Mouse (Mus musculus) thymus, postnatal 0 days (tissue): ENCODE measurements around the gene Klhdc4. TPM values are rescaled to one million over a fixed set of nuclear protein-coding genes. Genes with fewer than 3 reads are reported as not detected.

ENCODE experiments used
- DNase-seq: peaks from one replicate; pipeline ENCODE4 v3.0.0-alpha.2; 2015; ENCODE audit warnings: low spot score
- polyA plus RNA-seq: library from polyadenylated mRNA; unstranded; fragments of >200 nt; fragmentation: Nextera tagmentation; extraction: Ambion mirVana; gene quantifications from 2 replicates; pipeline ENCODE4 v1.2.1, GENCODE M21; 2015

Gene Klhdc4
- polyA plus RNA-seq, 1 experiment from 2014 or later = 31.6 TPM

DNA sequence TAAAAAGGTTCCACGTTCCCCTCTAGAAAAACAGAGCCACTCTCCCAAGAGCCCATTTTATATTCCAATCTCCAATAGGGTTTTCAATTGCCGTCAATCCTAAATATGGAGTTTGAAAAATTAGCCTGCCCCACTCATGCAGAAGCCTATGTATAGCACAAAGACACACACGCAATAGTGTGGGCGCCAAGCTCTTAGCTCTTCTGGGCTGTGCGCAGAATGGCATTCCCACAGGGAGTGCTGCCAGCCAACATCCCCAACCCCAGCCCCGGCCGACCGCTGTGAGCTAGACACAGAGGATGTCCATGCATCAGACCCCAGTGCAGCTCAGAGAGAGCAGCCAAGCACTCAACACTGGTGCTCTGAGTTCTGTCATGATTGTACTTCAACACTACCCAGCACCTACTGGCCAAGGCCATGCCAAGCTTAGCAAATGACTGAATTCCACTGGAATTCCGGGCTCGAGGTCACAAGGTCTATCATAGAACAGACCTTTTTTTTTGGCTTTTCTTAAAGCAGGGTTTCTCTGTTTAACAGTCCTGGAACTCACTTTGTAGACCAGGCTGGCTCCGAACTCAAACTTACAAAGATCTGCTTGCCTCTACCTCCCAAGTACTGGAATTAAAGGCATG is 19.7 kb downstream of the Klhdc4 start:
- DNase-seq = no peak

DNA sequence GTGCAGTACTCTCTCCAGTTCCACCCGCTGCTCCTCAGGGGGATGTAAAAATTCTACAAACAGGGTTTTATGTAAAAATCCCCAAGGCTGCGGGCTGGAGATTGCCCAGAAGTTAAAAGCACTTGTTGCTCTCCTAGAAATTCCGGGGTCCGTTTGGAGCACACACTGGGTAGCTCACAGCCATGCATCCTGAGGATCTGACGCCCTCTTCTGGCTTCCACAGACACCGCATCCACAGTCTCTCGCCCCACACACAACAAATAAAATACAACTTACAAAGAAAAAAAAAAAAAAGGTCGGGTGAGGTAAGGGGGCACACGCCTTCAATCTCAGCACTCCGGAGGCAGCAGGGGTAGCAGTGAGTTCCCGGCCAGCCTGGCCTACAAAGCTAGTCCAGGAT is 21.3 kb downstream of the Klhdc4 start:
- no peak for DNase-seq

DNA sequence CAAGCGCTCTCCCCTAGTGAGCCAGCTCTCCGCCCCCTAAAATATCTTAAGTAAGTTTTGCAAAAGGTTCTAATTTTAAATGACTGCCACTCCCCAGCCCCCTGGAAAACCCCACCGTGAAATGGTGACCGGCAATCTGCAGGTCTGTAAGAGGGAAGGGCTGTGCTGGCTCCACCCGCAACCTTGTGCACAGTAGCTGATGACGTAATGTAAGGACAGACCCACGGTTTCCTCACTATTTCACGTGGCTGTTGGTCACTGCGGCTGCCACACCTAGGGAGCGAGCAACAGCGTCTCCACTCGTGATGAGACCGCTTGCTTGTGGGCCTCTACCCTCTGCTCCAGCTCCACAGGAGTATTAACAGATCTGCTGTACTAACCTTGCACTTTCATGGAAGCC is 23.2 kb downstream of the Klhdc4 start:
- DNase-seq = no peak

DNA sequence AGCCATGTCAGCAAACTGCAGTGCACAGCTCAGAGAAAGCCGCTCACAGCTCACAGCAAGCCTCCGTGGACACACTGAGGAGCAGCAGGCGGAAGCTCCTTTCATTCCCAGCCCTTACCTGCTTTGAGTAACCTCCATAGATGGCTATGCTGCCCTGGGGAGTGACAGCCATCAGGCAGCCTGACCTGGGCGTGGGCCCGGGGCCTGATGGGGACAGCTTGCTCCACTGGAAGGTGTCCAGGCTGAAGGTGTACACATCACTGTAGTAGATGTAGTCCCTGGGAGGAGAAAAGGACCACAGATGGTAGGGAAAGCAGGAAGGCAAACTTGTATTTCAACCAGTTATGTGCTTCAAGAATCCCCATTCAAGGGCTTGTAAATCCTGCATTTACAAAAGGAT is 24.5 kb downstream of the Klhdc4 start:
- DNase-seq = no peak

DNA sequence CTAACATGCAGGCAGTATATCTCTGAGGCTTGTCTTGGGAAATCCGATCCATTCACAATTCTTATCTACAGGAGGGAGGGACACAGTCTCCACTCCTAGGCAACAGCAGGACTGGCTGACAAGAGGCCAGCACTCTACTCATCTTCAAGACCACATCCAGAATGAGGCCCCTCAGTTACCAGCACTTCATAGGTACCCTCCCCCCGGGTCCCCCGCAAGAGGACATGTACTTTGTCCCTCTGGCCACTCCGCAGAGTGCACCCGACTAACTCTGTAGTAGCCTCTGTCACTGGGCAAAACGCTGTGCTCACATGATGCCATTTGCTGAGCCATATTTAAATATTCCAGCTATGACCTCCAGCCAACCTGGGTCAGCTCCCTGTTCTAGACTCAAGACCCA is 31.0 kb downstream of the Klhdc4 start:
- DNase-seq = no peak

DNA sequence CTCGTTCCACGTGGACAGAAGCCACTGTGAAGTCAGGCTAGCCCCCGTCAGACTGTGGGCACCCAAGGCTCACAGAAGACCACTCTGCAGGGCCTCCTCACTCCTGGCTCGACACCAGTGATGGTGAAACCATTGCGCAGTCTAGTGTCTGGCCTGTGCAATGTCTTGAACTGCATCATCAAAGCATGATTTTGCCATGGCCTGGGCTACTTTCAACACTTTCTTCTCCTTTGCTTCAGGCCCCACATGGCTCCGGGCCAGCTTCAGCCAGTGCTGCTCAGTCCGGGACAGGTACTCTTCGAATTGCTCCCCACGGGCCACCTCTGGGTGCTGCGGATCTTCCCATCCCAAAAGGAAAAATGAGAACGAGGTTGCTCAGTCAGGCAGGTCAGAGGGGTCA is 33.0 kb downstream of the Klhdc4 start:
- no peak for DNase-seq

DNA sequence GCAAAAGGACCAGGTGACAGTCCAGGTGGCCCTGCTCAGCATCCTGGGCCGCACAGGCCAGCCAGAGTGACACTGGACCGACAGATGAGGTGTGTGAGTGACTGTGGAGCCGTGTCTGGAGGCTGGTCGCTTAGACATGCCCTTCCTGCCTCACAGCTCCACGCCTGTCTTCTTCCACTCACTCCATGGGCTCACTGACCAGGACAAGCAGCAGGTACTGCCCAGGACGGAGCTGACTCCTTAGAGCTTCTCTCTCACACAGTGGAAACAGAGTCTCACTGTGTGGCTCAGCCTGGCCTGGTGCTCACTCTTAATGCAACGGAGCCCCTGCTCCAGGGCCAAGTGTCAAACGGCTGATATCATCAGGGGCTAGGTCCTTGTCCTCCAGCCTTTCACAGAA is 33.9 kb downstream of the Klhdc4 start:
- no peak for DNase-seq

DNA sequence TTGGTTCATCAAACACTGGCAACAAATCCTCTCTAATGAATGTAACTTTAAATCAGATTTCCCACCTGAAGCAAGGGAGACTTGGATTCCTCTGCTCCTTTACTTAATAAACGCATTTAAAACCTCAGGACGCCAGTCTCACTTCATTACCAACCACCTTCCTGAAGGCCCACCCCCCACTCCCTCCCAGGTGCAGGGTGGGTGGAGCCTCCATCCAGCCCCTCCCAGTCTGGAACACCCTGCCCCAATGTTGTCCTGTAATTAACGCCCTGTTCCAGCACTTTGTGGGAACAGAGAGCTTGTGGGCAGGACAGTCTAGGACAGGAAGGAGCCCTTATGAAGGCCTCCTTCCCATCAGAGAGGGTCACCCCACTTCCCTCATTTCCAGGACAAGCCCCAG is 35.2 kb downstream of the Klhdc4 start:
- no peak for DNase-seq

DNA sequence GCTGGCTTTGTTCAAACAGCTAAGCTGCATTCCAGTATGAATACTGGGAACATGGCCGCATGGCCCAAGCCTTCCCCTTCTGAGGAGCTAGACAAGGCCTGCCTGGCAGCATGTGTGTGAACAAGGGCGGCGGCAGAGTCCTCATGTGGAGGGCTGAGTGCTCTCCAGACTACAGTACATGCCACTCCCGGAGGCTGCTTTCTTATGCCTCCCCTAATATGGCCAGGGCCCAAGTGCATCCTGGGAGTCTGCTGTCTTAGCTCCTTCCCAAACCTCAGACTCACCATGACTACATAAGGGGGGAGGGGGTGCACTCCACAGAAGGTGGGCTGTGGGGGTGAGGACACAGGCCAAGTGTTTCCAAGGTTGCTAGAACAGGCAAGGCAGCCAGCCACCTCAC is 36.7 kb downstream of the Klhdc4 start:
- DNase-seq = no peak

DNA sequence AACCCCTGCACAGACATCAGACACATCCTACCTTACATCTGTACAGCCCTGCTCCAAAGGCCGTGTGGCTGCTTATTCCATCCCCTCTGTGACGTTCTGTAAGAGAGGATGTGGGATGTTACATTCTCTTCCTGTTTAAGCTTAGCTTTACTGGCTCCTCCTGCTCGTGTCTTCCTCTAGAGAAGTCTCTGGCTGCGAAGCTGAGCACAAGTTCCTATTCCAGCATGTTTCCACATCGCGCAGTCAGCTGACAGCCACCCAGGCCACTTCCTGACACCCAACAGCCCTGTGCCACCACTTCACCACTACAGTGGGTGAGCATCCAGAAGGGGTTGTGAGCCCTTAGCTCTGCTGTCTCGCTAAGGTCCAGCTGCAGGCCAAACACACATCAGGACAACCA is 37.2 kb downstream of the Klhdc4 start:
- DNase-seq = peak; percentile 5

DNA sequence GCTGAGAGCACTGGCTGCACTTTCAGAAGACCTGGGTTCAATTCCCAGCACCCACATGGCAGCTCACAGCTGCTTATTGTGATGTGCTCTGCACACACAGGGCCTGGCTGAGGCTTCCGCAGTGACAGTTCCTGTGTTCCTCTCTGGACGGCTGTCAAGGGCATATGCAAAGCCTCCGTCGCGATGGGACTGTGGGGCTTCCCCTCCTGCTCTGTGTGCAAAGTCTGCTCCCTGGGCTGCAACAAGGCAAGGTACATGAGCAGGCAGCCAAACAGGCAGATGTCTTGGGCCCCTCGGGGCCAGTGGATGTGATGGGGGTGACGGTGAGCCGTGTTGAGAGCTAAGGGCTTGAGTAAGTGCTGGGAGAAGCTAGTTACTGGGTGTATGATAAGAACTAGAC is 40.6 kb downstream of the Klhdc4 start:
- no peak for DNase-seq

DNA sequence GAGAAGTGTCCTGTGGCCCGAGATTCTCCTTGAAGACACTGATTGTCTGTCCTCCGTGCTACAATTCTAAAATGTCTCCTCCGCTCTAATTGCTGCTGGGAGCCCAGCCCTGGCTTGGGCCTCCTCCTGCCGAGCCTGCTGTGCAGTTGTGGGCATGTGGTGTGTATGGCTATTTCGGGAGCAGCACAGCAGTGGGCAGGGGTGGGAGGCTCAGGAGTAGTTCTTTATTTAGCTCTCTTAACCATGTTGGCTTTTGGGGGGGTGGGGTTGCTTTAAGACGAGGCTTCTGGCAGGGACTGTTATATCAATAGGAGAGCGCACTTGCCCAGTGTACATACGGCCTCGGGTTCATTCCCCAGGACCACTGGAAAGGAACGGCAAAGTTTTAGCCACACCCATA is 42.8 kb downstream of the Klhdc4 start:
- DNase-seq = no peak

DNA sequence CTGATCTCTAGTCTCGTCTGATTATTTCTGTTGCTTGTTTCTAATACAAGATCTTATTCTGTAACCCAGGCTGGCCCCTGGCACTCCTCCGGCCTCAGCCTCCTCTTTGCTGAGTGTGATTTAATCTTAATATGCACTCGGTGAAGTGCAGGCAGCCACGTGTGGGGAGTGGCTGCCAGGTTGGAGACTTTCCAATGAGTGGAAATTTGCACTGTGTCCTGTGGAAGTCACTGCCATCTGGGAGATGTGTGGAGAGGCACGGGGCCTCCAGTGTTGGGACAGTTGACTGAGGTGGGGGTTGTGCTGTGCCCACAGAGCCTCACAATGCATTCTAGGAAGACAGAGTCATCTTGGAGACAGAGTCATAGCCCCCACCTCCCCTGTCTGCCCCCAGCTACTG is 46.9 kb downstream of the Klhdc4 start:
- no peak for DNase-seq

DNA sequence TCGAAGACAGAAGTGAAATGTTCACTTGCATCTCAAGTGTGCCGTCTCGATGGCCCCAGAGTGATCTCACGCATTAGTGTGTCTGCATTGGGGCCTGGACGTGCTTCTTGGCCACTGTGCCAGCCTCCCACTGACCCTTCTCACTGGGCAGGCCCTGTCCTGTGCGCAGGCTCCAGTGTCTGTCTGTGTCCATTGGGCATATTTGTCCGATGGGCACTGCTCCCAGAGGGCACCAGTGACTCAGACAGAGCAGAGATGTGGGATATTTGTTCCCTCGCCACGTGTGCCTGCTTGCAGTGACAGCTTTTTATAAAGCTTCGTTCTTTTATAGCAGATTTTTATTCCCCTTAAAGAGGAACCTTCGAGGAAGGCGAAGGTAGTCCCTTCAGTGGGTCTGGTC is 55.5 kb downstream of the Klhdc4 start:
- DNase-seq = no peak

DNA sequence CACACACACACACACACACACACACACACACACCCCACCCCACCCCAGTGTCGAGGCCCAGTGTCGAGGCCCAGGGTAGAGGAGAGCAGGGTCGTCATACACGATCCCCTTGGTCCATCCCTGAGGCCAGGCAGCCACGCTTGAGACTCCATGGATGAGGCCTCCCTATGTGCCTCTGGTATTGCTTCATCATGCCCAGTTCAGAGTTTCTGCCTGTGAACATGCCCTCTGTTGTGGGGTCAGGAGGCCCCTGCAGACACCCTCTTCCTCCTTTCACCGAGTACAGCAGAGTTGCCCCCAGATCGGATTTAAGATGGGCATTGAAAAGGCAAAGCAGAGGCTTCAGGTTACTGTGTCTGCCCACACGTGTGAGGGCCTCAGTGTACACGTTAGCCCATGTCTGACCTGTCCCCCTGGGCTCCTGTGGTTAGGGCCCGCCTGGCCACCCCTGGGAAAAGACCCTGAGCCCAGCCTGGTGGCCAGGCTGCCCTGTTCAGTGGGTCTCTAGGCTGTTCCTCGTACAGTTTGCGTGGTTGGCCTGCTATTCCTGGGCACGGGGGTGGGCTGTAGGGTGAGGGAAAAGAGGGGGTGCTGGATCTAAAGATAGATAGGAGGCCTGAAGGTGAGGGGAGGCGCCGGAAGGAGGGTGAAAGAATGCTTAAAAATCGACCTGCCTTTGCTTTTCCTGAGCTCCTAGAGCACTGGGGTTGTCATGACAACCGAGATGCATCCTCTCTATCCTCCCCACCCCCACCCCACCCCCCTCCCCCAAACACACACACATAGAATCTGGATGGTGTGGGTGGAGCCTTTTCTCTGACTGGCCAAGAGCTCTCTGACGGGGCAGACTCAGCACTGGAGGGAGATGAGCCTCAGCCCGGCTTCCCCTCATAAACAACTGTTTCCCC is 58.3 kb downstream of the Klhdc4 start:
- DNase-seq = no peak

DNA sequence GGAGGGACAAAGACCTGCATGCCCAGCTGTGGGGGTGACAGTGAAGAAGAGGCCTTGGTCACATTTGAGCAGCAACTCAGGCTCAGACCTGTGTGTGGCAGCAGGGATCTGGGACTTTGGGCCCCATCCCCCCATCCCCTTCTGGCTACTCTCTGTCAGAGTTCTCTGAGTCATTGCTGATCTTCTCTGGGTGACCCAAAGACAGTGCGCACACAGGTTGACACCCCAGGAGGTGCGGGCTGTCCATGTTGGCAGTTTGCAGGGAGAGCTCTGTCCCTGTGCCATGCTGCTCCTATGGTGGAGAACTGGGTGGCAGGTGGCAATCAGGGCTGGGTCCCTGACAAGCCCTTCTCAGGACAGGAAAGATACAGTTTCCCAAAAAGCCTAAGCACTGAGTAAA is 59.7 kb downstream of the Klhdc4 start:
- no peak for DNase-seq

DNA sequence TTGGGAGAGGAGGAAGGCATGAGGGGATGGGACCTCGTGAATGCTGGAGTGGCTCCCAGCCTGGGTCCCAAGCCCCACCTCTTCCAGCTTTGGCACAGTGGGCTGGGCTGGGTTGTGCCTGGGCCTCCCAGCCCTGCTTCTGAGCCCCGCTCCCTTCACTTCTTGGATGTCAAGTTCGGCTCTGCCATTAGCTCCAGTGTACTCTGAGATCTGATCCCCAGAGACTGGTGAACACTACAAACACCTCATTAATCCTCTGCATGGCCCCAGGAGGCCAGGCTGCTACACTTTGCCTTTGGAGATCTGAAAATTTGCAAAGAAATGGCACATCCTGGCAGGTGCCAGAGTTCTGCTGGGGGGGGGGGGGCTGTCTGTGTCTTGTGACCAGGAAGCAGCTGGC is 60.3 kb downstream of the Klhdc4 start:
- no peak for DNase-seq

DNA sequence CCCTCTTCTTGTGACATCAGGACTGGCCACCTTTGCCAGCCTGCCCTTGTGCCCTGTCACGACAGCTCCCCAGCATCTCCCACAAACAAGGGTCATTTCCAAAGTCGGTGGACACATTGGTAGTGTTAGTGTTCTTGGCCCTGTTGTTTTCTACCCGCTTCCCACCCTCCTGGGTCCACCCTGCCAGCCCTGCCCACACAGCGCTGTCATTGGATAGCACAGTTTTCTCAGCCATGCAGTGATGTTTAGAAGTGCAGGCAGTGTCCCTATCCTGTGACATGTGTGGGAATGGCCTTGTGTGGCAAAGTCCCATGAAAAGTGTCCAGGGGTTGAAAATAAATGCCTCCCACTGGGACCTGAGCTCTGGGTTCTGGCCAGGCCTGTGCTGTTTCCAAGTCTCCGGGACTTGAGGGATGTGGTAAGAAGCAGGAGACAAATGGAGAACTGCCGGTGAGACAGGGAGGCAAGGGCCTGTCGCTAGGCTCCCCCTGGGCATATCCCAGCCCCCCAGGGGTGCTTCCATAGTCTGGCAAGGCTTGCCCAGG is 63.7 kb downstream of the Klhdc4 start:
- no peak for DNase-seq

DNA sequence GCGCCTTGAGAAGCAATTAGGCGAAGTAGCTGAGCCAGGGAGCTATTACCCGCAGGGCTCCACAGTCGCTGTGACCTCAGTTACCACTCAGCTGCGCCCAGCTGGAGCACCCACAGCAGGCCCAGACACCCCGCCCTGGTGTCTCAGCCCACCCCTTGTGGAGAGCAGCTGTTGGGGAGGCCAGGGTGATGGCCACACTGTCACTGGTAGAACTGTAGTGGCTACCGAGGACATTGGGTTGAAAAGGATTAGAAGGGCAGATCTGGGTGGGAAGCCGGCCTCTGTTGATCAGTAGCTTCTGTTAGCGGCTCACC is 65.7 kb downstream of the Klhdc4 start:
- no peak for DNase-seq

DNA sequence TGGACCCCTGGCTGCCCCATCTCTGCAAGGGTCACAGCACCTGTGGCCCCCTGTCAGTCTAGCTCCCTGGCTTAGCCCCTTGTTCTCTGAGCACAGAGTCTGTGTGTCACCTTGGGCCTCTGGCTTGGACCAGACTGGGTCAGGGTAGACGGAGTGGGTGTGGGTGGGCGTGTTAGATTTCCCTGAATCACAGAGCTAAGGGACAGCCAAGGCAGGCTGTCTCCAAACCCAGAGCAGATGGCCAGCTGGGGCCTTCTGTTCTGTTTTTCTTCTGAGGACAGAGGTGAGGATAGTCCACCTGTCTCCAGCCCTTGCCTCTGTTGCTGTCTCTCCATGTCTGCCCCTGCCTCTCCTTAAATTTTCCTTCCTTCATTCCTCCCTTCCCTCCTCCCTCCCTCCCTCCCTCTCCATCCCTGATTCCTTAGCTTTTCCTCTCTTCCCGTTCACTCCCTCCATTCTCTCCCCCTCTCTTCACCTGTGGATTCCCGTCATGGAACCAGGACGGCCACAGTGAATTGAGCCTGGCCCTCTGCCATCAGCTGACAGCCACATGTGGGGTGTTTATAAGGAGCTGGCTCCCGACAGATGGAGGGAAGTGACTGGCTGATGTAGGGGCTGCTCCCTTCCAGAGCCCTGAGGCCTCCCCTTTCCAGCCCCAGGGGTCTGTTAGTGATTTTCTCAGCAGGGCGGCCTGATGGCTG is 66.2 kb downstream of the Klhdc4 start:
- DNase-seq = no peak

DNA sequence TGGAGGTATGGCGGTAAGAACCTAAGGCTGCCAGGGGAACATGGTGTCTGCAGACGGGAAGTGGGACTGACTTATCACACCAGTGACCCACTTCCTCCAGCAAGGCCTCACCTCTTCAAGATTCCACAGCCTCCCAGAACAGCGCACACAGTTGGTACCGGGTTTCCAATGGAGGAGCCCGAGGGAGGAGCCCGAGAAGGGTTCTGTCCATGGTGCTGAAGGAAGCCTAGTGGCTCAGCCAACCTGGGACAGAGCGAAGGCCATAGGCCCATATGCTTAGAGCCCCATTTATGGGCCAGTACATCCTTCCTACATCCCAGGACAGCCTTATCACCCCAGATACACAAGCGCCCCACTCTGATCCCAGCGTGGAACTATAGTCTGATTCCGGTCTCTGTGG is 67.9 kb downstream of the Klhdc4 start:
- peak; percentile 17 for DNase-seq

DNA sequence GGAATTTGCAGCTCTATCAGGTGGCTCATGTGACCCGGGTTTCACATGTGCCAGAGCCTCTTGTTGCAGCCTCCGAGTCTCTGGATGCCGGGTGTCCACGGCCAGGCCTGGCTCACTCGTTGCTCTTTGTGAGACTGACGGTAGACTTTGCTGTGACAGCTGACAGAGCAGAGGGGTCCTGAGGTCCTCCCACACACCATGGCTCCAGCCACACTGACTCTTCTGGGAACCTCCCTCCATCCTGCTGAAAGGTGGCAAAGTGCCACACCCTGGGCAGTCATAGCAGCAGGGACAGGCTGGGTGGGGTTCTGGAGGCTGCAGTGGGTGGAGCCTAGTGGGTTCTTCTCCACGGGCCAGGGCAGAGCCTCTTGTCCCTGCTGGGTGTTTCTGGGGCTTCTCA is 68.9 kb downstream of the Klhdc4 start:
- no peak for DNase-seq
